In genomic region chr8:116352635-116353034, GRCm38 (mm10) we compare ENCODE assay signal across 18 mouse cellular contexts.
"Had no signal": no experiment of that assay in that cellular context is flagged by ENCODE, and none has a peak within 500 bp of the region (broad histone marks: within the 10 kb centered on the region; RNA-seq: fewer than 3 reads in every experiment).

No protein-coding gene starts in this region.

- H3K27ac ChIP-seq: midbrain, embryonic 10.5 days; midbrain, embryonic 12.5 days; neural tube, embryonic 13.5 days; neural tube, embryonic 15.5 days had no signal

- H3K4me2 ChIP-seq: lung, embryonic 14.5 days; midbrain, embryonic 12.5 days; neural tube, embryonic 13.5 days; neural tube, embryonic 15.5 days had no signal

- H3K4me1 ChIP-seq: midbrain, embryonic 10.5 days; midbrain, embryonic 12.5 days; neural tube, embryonic 13.5 days; neural tube, embryonic 15.5 days had no signal

- ATAC-seq: midbrain, embryonic 16.5 days had no signal

- H3K27me3 ChIP-seq: midbrain, embryonic 12.5 days; neural tube, embryonic 13.5 days; neural tube, embryonic 15.5 days had no signal

- H3K9me3 ChIP-seq: midbrain, embryonic 10.5 days; midbrain, embryonic 12.5 days; neural tube, embryonic 13.5 days; neural tube, embryonic 15.5 days had no signal

- H3K4me3 ChIP-seq: midbrain, embryonic 10.5 days; midbrain, embryonic 12.5 days; myocyte; neural tube, embryonic 13.5 days; neural tube, embryonic 15.5 days had no signal

- DNase-seq: lung, embryonic 14.5 days; lung, postnatal 10 days; lung, postnatal 4 days; midbrain, embryonic 14.5 days; retina, postnatal 1 day; right cerebral cortex, adult 18-20 months; right cerebral cortex, postnatal 25 days; right cerebral cortex, postnatal 4 days; spleen, adult 18-20 months; thymus, adult 18-20 months; thymus, postnatal 14 days; thymus, postnatal 36 days had no signal

- H3K36me3 ChIP-seq: midbrain, embryonic 10.5 days; midbrain, embryonic 12.5 days; neural tube, embryonic 13.5 days; neural tube, embryonic 15.5 days had no signal

- H3K9ac ChIP-seq: lung, embryonic 14.5 days; midbrain, embryonic 12.5 days; neural tube, embryonic 13.5 days; neural tube, embryonic 15.5 days had no signal
